In genomic region chr11:71752626-71753025, GRCm38 (mm10) we compare ENCODE assay signal across 15 mouse cellular contexts. TPM values are rescaled to one million over a fixed set of nuclear protein-coding genes. Genes with fewer than 3 reads are reported as not detected.
DNase-seq lines count a peak whose midpoint lies in the region; ATAC-seq lines count a peak whose summit lies in the region.
"Had no signal": no experiment of that assay in that cellular context is flagged by ENCODE, and none has a peak within 500 bp of the region (broad histone marks: within the 10 kb centered on the region; RNA-seq: fewer than 3 reads in every experiment).

No protein-coding gene starts in this region.

- H3K4me3 ChIP-seq in hindbrain, embryonic 13.5 days: peak overlapping the region; percentile 90
- H3K4me3 ChIP-seq in neural tube, embryonic 13.5 days: peak overlapping the region; percentile 91

- ATAC-seq in hindbrain, embryonic 13.5 days (ENCODE audit: low FRiP score): no peak
- ATAC-seq in neural tube, embryonic 13.5 days (ENCODE audit: low read depth): no peak
- no peak for ATAC-seq in megakaryocyte-erythroid progenitor cell, adult 5-6 weeks (replicated peaks; ENCODE audit: low FRiP score, low TSS enrichment, poor library complexity, severe bottlenecking)

- peaks cover 70% of the 10 kb centered on the region for H3K4me1 ChIP-seq in hindbrain, embryonic 13.5 days (replicated peaks)
- H3K4me1 ChIP-seq in neural tube, embryonic 13.5 days (replicated peaks): peaks cover 70% of the 10 kb centered on the region

- no peaks in the 10 kb centered on the region for H3K36me3 ChIP-seq in hindbrain, embryonic 13.5 days
- no peaks in the 10 kb centered on the region for H3K36me3 ChIP-seq in neural tube, embryonic 13.5 days

- no peak overlapping the region for H3K27ac ChIP-seq in hindbrain, embryonic 13.5 days
- H3K27ac ChIP-seq in neural tube, embryonic 13.5 days (replicated peaks): no peak overlapping the region; the same call in 1 of the 2 replicates

- no peaks in the 10 kb centered on the region for H3K27me3 ChIP-seq in hindbrain, embryonic 13.5 days
- no peaks in the 10 kb centered on the region for H3K27me3 ChIP-seq in neural tube, embryonic 13.5 days

- H3K9me3 ChIP-seq in hindbrain, embryonic 13.5 days: no peaks in the 10 kb centered on the region
- H3K9me3 ChIP-seq in neural tube, embryonic 13.5 days: no peaks in the 10 kb centered on the region

- peak; percentile 57 for DNase-seq in layer of hippocampus, adult 9-11 months
- DNase-seq in layer of hippocampus, postnatal 25 days (ENCODE audit: extremely low spot score in 1 of 2, low spot score in 1 of 2): no peak
- DNase-seq in cerebellum, postnatal 36 days: peak; percentile 49 to 53
- DNase-seq in urinary bladder, postnatal 25 days (ENCODE audit: low spot score): no peak
- no peak for DNase-seq in adrenal gland, postnatal 36 days
- DNase-seq: adrenal gland, postnatal 14 days; kidney, adult 18-20 months; lung, postnatal 4 days; spleen, adult 18-20 months; thymus, adult 2 months had no signal

- peak overlapping the region; percentile 79 for H3K4me2 ChIP-seq in hindbrain, embryonic 13.5 days
- peak overlapping the region; percentile 85 for H3K4me2 ChIP-seq in neural tube, embryonic 13.5 days

- 59% methylated on average over 3 of the region's 3 CpGs for WGBS in hindbrain, embryonic 13.5 days
- 57% methylated on average over 3 of the region's 3 CpGs for WGBS in neural tube, embryonic 13.5 days

- peak overlapping the region; percentile 94 for H3K9ac ChIP-seq in hindbrain, embryonic 13.5 days
- H3K9ac ChIP-seq in neural tube, embryonic 13.5 days: peak overlapping the region; percentile 89

RNA-seq across cellular contexts. Expression of gene Wscd1, which starts 2.9 kb away (rescaled TPM):
- total RNA-seq in layer of hippocampus, postnatal 25 days (2021): 100 to 1,000 TPM; 117 to 124 TPM
- polyA plus RNA-seq in hindbrain, embryonic 13.5 days (2015; fragmentation: Nextera tagmentation; extraction: Ambion mirVana): 69.8 and 70.4 TPM in 2 replicates
- 50.6 and 53.1 TPM in 2 replicates for polyA plus RNA-seq in neural tube, embryonic 13.5 days (2015; fragmentation: Nextera tagmentation; extraction: Ambion mirVana)
- 1 to 10 TPM; 5.0 to 7.4 TPM for total RNA-seq in adrenal gland, postnatal 36 days (2021)
- total RNA-seq in megakaryocyte-erythroid progenitor cell, adult 5-6 weeks (2014; fragmentation: Nextera tagmentation): not detected in 2 replicates
- not detected in 2 replicates for total RNA-seq in megakaryocyte-erythroid progenitor cell, adult 5-6 weeks (2017)
- total RNA-seq: neutrophil, adult 5-6 weeks had no signal
- polyA plus RNA-seq: C2C12 had no signal

Comparison
In these comparisons a context has a peak if more than half of its experiments do, and no peak if none do; other contexts are left out.
1. DNase-seq: peak in layer of hippocampus, adult 9-11 months (single experiment) and cerebellum, postnatal 36 days (2 of 2); none in layer of hippocampus, postnatal 25 days (0 of 2), urinary bladder, postnatal 25 days (single experiment) and adrenal gland, postnatal 36 days (0 of 2).
2. RNA of gene Wscd1, which starts 2.9 kb away (total RNA-seq): 117 to 124 TPM in layer of hippocampus, postnatal 25 days; 5.0 to 7.4 TPM in adrenal gland, postnatal 36 days and not detected in megakaryocyte-erythroid progenitor cell, adult 5-6 weeks; every median in the first group is over 10 times any median in the second.